Mouse (Mus musculus) urinary bladder, postnatal 25 days (tissue): Measurements from ENCODE around the gene H2-Ab1.
"Not testable (repeated sequence)": the region's sequence is repeated elsewhere in the genome, so short reads cannot be mapped to it uniquely, and the experiment has no call there.

Experiments used
- DNase-seq: peaks from one replicate; pipeline ENCODE4 v3.0.0; 2022; ENCODE audit warnings: low spot score

The H2-Ab1 gene

DNA sequence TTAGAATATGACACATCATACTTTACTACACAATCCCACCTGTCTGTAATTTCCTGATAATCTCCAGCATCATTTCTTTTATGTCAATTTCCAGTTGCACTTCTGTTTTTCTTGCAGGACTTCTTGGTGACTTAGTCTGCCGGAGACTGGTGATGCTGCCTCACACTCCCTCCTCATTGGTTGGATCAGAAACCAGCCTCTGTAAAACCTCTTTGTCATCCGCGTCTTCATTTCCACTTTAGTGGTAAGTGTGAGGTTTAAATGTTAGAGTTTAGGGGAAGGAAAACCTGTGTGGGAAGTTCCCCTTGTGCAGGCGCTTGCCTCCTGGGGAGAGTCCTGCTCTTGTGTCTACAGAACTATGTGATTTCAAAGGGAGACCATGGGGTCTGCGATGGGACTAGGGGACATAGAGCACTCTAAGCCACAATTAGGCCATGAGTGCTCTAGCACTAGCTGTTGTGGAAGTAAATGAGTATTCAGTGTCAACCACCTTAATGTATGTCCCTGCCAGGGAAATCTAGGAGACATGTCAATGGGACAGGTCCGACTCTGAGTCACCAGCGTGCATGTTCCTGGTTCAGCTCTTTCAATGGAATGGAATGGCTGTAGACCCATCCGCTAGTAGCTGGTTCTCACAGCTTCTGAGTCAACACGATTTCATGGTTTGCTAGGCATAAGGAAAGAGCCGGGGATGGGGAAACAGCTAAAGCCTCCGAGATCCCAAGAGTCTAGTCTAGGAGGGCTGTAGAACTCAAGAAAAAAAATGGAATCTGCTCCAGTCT is at the start of gene H2-Ab1:
Gene H2-Ab1 (plus strand): TSS at position 96 of the 782 bp plus-strand sequence.
- peak; percentile 79 for DNase-seq

DNA sequence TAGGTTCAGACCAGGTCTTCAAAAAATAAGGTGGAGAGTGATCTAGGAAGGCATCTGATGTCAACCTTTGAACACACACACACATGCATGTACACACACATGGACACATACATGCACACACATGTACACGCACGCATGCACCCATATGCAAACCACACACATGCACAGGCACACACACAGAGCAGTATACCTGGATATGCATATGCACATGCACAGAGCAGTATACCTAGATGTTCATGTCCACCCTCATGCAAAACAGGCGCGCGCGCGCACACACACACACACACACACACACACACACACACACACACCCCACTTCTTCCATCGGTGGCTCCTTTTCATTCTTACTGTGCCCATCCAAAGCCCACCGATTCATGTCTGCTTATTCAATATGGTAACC is 49.6 kb upstream of the H2-Ab1 start:
- DNase-seq, result no peak

DNA sequence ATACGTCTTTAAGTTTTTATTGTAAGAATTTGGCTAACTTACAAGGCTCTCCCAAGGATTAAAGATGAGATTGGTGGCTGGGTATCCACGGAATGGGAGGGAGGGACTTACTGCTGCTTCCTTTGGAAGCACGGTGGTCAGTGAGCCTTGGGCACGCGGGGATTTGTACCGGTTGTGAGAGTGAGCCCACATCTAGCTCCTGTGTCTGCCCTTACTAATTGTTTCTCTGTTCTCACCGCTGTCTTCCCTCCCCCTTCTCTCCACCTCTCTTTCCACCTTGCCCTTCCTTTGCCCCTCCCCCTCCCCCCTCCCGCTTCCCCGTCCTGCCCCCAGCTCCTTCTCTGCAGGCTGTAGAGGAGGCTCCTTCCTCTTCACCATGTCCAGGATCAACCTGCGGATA is 49.1 kb upstream of the H2-Ab1 start:
- no peak for DNase-seq

DNA sequence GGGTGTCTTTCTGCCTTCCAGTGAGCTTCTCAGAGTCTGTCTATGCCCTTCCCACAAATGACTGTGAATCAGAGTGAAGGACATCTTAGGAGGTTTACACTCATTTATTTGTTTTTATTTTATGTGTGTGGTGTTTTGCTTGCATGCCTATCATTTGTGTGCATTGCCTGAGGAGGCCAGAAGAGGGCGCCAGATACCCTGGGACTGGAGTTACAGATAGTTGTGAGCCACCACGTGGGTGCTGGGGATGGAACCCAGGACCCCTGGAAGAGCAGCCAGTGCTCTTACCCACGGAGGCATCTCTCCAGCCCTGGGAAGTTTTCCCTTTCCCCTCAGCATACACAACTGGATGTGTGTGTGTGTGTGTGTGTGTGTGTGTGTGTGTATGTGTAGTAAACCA is 47.8 kb upstream of the H2-Ab1 start:
- no peak for DNase-seq

DNA sequence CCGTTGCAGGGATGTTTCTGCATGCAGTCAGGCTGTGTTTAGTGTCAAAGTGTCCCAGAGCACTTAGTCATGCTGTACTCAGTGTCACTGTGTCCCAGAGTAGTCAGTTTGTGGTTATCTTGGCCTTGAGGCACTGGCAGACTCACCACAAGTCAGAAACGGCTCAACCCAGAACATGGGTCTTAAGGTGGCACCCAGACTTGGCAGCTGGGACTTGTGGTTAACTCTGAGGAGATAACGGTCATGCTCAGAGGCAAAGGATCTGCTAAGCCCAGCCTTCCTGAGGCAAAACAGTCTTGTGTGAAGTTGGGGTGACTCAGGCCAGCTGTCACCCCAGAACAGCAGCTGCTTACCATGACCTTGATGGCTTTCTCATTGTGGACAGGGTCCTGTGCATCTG is 46.9 kb upstream of the H2-Ab1 start:
- peak; percentile 1 for DNase-seq

DNA sequence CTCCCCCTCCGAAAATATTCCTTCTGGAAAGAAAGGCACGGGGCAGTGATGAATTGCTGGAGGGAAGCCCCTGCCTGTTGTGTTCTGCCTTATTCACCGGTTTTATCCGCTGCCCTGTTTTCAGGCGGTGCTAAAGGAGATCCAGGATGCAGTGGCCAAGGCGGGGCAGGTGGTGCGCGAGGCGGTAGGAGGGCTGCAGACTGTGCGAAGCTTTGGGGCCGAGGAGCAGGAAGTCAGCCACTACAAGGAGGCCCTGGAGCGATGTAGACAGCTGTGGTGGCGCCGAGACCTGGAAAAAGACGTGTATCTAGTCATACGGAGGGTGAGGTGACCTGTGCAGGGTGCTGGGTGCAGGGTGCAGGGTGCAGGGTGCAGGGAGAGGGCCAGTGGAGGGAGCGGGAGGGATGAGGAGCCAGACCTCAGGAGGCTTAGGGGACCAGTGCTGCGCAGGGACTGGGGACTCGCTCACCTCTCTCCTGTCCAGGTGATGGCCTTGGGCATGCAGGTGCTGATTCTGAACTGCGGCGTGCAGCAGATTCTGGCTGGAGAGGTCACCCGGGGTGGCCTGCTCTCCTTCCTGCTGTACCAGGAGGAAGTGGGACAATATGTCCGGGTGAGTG is 45.6 kb upstream of the H2-Ab1 start:
- no peak for DNase-seq

DNA sequence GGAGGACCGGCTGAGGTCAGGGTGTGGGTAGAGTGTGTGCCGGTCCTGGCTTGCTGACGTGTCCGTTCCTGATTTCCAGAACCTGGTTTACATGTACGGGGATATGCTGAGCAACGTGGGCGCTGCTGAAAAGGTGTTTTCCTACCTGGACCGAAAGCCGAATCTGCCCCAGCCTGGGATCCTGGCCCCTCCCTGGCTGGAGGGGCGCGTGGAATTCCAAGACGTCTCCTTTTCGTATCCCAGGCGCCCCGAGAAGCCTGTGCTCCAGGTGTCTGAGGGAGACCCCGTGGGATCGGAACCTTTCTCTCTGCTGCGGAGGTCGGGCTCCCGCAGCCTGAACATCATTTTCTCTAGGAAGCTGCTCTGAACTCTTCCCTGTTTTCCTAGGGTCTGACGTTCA is 43.6 kb upstream of the H2-Ab1 start:
- no peak for DNase-seq

DNA sequence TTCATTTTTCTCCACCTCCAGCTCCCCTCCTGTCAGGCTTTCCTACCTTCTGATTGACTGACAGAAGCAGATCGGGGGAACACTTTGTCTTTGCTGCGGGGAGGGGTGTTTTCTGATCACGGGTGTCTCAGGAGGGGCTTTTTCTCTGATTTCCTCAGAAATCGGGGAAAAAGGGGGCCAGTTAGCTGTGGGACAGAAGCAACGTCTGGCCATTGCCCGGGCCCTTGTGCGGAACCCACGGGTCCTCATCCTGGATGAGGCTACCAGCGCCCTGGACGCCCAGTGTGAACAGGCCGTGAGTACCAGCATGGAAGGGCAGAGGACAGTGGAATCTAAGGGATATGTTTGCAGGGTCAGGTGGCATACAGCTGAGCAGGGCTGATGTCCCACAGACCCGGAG is 42.3 kb upstream of the H2-Ab1 start:
- no peak for DNase-seq

DNA sequence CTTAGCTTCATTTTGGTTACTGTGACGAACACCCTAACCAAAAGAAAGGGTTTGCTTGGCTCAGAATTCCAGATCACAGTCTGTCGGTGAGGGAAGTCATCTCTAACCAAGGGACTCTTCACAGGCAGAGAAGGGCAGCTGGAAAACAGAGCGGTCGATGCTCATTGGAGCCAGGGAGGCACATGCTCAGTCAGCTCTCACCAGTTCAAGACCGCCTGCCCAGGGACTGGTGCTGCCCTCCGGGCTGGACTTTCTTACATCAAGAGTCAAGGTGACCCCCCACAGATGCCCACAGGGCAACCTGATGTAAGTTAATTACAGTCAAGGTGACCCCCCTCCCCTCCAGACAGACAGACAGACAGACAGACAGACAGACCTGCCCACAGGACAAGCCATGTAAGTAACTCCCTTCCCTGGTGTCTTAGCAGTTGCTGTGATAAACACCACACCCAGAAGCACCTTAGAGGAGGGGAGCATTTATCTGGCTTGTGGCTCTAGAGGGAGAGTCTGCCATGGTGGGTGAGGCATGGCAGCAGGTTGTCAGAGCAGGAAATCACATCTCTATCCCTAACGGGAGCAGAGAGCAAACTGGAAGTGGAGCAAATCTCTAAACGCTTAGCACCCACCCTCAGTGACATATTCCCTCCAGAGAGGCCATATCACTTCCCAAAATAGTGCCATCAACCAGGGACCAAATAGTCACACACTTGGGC is 40.1 kb upstream of the H2-Ab1 start:
- DNase-seq, result no peak

DNA sequence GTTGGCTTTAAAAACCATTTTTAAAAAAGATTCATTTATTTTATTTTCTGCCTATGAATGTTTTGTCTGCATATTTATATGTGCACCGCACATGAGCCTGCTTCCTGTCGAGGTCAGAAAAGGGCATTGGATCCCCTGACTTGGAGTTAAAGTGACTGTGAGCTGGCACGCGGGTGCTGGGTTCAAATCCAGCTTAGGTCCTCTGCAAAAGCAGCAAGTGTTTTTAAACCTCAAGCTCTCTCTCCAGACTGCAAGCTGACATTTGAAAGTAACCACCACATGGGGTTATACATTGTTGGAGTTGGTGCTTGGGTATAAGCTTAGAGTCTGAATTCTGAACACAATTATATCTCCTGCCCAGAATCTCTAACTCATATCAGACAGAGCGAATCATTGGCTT is 39.5 kb upstream of the H2-Ab1 start:
- DNase-seq, result no peak

DNA sequence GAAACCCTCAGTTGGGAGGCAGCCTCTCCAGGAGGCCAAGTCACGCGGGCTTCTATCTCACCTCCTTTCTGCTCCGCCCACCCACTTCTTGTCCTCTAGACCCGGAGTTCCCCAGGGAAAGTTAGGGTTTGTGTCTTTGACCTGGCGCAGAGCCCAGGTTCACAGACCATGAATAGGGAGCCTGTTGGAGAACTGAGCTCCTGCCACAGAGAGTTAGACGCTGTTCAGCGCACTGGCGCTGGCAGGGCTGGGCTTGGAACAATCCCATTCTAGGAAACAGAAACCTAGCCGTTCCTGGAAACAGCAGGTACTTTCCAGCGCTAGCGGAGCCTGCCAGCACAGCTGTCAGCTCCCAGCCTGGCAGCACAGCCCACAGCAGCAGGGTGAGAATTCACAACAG is 38.8 kb upstream of the H2-Ab1 start:
- DNase-seq, result no peak

DNA sequence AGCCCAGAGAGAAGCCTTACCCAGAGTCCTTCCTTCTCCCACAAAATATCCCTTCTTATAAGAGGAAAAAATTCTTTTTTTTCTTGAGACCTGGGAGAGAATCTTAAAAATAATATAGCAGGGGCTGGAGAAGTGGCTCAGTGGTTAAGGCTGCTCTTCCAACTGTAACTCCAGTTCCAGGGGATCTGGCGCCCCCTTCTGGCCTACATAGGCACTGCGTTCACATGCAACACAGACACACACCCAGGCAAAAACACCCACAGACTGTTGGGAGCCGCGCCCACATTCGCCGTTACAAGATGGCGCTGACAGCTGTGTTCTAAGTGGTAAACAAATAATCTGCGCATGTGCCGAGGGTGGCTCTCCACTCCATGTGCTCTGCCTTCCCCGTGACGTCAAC is 38.4 kb upstream of the H2-Ab1 start:
- DNase-seq, result peak; percentile 33

DNA sequence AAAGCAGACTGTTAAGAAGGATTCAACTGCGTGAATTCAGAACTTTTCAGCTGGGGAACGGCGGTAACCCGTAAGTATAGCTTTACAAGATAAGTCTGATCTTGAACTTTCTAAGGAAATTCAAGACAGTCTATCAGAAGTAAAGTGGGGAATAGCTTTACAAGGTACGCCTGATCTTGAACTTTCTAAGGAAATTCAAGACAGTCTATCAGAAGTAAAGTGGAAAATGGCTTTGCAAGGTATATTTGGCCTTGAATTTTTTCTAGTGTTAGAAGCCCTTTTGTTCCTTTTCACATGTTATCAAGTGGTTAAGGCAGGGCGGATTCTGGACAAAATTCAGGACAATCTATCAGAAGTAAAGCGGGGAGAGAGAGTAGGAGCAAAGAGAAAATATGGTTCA is 37.7 kb upstream of the H2-Ab1 start:
- not testable (repeated sequence) for DNase-seq

DNA sequence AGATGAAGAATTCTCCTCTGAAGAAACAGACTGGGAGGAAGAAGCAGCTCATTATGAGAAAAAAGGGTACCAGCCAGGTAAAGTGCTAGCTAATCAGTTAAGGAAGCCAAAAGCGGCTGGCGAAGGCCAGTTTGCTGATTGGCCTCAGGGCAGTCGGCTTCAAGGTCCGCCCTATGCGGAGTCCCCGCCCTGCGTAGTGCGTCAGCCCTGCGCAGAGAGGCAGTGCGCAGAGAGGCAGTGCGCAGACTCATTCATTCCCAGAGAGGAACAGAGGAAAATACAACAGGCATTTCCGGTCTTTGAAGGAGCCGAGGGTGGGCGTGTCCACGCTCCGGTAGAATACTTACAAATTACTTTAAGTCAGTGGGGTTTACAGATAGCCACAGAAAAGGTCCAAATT is 37.1 kb upstream of the H2-Ab1 start:
- DNase-seq, result not testable (repeated sequence)

DNA sequence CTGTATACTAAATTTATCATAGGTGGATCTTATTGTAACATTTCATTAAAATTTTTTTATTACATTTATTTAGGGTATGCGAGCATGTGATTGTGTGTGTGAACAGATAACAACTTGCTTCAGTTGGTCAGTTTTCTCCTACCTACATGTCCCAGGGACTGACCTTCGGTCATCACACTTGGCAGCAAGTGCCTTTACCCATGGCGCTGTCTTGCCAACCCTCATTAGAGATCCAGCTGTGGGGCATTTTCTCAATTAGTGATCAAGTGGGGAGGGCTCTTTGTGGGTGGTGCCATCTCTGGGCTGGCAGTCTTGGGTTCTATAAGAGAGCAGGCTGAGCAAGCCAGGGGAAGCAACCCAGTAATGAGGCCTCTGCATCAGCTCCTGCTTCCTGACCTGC is 32.7 kb upstream of the H2-Ab1 start:
- DNase-seq, result no peak

DNA sequence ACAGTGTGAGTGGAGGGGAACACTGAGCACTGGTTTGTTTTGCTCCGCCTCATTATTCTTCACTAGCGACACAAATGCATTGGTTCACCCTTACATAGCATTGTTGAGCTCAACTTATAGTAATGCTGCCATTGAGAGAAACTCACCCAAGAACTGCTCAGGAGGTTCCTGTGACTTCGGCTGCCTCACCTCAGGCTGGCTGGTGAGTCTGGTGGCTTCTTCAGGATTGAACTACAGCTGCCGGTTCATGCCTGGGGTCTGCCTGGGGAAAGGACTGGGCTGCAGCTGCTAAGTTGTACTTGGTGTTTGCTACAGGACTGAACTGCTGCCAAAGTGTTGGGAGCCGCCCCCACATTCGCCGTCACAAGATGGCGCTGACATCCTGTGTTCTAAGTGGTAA is 32.1 kb upstream of the H2-Ab1 start:
- DNase-seq, result no peak

DNA sequence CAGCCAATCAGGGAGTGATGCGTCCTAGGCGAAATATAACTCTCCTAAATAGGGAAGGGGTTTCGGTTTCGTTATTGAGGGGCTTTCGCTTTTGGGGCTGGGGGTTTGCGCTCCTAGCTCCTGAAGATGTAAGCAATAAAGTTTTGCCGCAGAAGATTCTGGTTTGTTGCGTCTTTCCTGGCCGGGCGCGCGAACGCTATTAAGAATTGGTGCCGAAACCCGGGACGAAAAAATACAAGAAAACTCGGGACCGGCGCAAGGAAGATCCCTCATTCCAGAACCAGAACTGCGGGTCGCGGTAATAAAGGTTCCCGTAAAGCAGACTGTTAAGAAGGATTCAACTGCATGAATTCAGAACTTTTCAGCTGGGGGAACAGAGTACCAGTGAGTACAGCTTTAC is 31.6 kb upstream of the H2-Ab1 start:
- not testable (repeated sequence) for DNase-seq

DNA sequence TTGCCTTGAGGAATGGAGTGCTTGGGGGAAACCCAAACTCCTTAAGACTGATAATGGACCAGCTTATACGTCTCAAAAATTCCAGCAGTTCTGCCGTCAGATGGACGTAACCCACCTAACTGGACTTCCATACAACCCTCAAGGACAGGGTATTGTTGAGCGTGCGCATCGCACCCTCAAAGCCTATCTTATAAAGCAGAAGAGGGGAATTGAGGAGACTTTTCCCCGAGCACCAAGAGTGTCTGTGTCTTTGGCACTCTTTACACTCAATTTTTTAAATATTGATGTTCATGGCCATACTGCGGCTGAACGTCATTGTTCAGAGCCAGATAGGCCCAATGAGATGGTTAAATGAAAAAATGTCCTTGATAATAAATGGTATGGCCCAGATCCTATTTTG is 26.5 kb upstream of the H2-Ab1 start:
- DNase-seq, result not testable (repeated sequence)

DNA sequence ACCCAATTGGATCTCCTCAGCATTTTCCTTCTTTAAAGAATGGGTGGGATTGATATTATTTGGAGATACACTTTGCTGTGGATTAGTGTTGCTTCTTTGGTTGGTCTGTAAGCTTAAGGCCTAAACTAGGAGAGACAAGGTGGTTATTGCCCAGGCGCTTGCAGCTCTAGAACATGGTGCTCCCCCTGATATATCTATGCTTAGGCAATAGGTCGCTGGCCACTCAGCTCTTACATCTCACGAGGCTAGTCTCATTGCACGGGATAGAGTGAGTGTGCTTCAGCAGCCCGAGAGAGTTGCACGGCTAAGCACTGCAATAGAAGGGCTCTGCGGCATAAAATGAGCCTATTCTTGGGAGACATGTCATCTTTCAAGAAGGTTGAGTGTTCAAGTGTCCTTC is 25.5 kb upstream of the H2-Ab1 start:
- DNase-seq, result not testable (repeated sequence)

DNA sequence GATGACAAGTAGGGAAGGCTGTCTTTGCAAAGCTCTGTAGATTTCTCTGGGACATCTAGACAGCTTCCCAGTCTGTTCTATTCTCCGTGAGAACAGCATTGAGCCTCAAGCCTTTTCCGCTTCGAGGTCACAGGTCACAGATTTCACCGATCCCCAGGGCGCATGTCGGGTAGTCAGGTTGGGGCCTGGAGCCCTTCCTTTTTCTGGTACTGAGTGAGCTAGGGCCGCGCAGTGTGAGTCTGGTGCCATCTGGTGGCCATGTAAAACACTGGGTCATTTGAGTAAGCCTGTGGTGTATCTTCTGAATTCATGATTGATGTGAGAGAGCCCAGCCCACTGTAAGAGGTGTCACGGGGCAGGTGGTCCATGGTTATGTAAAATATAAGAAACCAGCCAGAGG is 22.6 kb upstream of the H2-Ab1 start:
- peak; percentile 70 for DNase-seq

DNA sequence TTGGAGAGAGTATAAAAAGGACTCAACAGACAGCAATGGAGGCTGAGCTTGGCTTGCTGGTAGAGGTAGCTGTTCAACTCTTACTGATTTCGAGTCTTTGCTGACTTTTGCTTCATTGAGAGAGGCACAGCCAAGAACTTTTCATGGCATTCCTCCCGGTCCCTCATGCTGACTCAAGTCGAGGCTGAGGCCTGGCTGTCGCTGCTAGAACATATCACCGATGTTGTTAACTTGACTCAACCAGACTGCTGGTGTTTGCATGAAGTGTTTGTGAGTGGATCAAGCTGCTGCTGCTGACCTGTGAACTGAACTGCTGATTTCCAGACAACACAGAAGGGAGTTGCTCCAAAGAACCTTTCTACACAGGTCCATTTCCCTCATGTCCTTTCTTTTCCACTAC is 20.8 kb upstream of the H2-Ab1 start:
- DNase-seq, result no peak

DNA sequence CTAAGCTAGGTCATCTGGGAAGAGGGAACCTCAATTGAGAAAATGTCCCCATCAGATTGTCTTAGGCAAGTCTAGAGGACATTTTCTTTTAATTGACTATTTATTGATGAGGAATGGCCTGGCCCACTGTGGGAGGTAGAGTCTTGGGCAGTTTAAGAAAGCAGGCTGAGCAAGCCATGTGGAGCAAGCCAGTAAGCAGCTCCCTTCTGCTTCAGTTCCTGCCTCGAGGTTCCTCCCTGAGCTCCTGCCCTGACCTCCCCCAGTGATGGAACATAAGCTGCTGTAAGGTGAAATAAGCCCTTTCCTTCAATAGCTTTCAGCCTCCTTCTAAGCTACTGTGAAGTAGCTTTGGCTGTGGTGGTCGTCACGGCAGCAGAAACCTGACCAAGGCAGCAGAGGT is 19.7 kb upstream of the H2-Ab1 start:
- no peak for DNase-seq

DNA sequence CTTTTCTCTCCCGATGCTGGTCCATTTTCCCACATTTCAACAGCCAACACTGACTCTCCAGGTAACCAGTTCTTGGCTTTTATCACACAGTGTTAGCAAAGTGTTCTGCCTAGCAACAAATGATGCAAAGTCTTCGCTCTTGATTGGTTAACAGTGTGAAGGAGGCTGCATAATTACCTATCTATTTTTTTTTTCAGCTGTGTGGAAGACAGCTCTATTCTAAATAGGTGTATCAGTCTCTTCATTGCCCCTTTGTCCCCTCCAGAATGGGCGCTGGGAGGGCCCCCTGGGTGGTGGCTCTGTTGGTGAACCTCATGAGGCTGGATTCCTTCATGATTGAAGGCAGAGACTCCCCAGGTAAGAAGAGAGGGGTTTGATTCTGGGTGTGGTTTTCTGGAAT is 18.8 kb upstream of the H2-Ab1 start, which contains the start of gene H2-Ob:
Gene H2-Ob (plus strand): TSS at position 198 of the 400 bp plus-strand sequence.
- no peak for DNase-seq
